Mouse (Mus musculus): ENCODE results near the gene Gse1. TPM values are rescaled to one million over a fixed set of nuclear protein-coding genes. Genes with fewer than 3 reads are reported as not detected.

Gse1 gene
- total RNA-seq, 1 experiment = 21.4 TPM

DNA sequence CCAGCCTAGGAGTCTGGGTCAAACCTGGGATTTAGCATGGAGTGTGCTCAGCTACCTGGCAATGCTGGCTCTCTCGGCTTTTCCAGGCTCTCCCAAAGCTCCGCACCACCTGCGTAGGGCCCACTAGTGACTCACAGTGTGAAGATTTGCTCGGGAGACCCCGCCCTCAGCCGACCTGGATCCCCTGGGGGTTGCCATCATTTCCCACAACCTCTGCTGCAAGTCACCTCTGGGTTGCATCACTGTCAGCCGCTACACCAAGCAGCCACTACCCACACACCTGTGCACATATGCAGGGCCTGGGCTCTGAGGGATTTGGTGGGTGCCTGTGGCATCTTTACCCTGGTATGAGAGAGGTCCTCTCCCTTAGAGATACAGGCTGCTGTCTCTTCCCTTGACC is 239.3 kb downstream of the Gse1 start:
- H3K27ac ChIP-seq (ENCODE audit: insufficient read depth, low read depth, low read length, poor library complexity, severe bottlenecking) = no peak overlapping the region
- in situ Hi-C loops (cut with MboI; ENCODE audit: low sequenced_read_pairs in 2 of 2, unreplicated experiment in 2 of 2) = no loop called here
- no peak overlapping the region for H3K9ac ChIP-seq (ENCODE audit: insufficient read depth, low read depth, low read length, poor library complexity, severe bottlenecking)
- H3K4me1 ChIP-seq (ENCODE audit: control insufficient read depth in 2 of 2, insufficient read depth in 2 of 2, low read length in 2 of 2, poor library complexity in 1 of 2) = peaks cover 3 to 37% of the 10 kb centered on the region in 2 experiments; a peak in 3 of 4 replicates
- TF ChIP-seq ZNF384 (IDR thresholded peaks at IDR 0.05; ENCODE audit: low read depth, low read length) (no peak), CHD2 (IDR thresholded peaks at IDR 0.05; ENCODE audit: low read depth, low read length) (no peak), MAFK (IDR thresholded peaks at IDR 0.05; ENCODE audit: insufficient read depth, low read depth, low read length) (no peak), HCFC1 (IDR thresholded peaks at IDR 0.05; ENCODE audit: borderline replicate concordance, insufficient read depth, low read length) (no peak), ZC3H11A (IDR thresholded peaks at IDR 0.05; ENCODE audit: borderline replicate concordance, low read depth, low read length) (no peak)
- no peaks in the 10 kb centered on the region for H3K36me3 ChIP-seq (ENCODE audit: control insufficient read depth, insufficient read depth, low read length, poor library complexity, severe bottlenecking)
- no peak for DNase-seq (ENCODE audit: low read depth, low spot score)
- H3K4me3 ChIP-seq (ENCODE audit: insufficient read depth in 1 of 2, low read depth in 1 of 2, low read length in 2 of 2, poor library complexity in 1 of 2, severe bottlenecking in 1 of 2) = no peak overlapping the region
- H3K9me3 ChIP-seq (ENCODE audit: control insufficient read depth, insufficient read depth, low read depth, low read length) = no peaks in the 10 kb centered on the region

DNA sequence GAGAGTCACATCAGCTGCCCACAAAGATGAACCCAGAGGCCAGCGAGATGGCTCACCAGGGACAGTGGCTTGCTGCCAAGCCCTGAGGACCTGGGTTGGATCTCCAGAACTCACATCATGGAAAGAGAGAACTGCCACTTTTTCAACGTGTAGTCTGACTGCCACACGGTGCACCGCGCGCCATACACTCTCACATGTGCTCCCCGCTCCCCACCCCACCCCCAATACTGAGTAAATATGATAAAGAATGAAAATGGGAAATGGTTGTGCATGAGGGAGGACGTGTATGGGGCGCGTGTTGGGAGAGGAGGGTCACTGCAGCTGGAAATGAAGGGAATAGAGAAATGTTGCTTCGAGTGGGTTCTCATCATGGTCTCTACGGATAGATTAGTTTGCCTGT is 241.9 kb downstream of the Gse1 start:
- H3K4me1 ChIP-seq (ENCODE audit: control insufficient read depth in 2 of 2, insufficient read depth in 2 of 2, low read length in 2 of 2, poor library complexity in 1 of 2) = peaks cover 7 to 37% of the 10 kb centered on the region in 2 experiments; a peak in 3 of 4 replicates

DNA sequence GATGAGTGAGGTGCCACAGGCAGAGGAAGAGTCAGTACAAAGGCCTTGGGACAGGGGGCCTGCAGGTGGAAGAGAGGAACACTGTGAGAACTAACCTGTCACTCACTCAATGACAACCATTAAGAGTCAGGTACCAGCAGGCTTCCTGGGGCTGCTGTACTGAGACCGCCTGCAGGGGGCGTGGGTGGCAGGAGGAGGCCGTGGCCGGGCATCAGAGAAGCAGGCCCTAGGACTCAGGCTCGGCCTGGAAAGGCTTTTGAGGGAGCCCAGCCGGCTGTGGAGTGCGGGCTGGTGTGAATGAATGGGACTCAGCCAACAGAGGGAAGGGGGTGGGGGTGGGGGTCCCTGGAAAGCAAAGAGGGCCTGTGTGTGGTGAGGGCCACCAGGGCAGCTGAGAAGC is 242.9 kb downstream of the Gse1 start:
- Histone ChIP-seq H3K4me1 (ENCODE audit: control insufficient read depth in 2 of 2, insufficient read depth in 2 of 2, low read length in 2 of 2, poor library complexity in 1 of 2) (peaks cover 7 to 27% of the 10 kb centered on the region in 2 experiments; a peak in 3 of 4 replicates), H3K9ac (ENCODE audit: insufficient read depth, low read depth, low read length, poor library complexity, severe bottlenecking) (no peak overlapping the region), H3K27ac (ENCODE audit: insufficient read depth, low read depth, low read length, poor library complexity, severe bottlenecking) (no peak overlapping the region), H3K36me3 (ENCODE audit: control insufficient read depth, insufficient read depth, low read length, poor library complexity, severe bottlenecking) (no peaks in the 10 kb centered on the region), H3K4me3 (ENCODE audit: insufficient read depth in 1 of 2, low read depth in 1 of 2, low read length in 2 of 2, poor library complexity in 1 of 2, severe bottlenecking in 1 of 2) (no peak overlapping the region), H3K9me3 (ENCODE audit: control insufficient read depth, insufficient read depth, low read depth, low read length) (no peaks in the 10 kb centered on the region)
- in situ Hi-C loops (cut with MboI; ENCODE audit: low sequenced_read_pairs in 2 of 2, unreplicated experiment in 2 of 2) = no loop called here
- no peak for DNase-seq (ENCODE audit: low read depth, low spot score)
- TF ChIP-seq ZNF384 (IDR thresholded peaks at IDR 0.05; ENCODE audit: low read depth, low read length) = no peak
- TF ChIP-seq HCFC1 (IDR thresholded peaks at IDR 0.05; ENCODE audit: borderline replicate concordance, insufficient read depth, low read length) = no peak
- TF ChIP-seq CHD2 (IDR thresholded peaks at IDR 0.05; ENCODE audit: low read depth, low read length) = no peak
- no peak for TF ChIP-seq MAFK (IDR thresholded peaks at IDR 0.05; ENCODE audit: insufficient read depth, low read depth, low read length)
- TF ChIP-seq ZC3H11A (IDR thresholded peaks at IDR 0.05; ENCODE audit: borderline replicate concordance, low read depth, low read length) = no peak

More for the DNA sequence above, 241.9 kb downstream of the Gse1 start:
- H3K27ac ChIP-seq (ENCODE audit: insufficient read depth, low read depth, low read length, poor library complexity, severe bottlenecking) = no peak overlapping the region
- DNase-seq (ENCODE audit: low read depth, low spot score) = no peak
- H3K36me3 ChIP-seq (ENCODE audit: control insufficient read depth, insufficient read depth, low read length, poor library complexity, severe bottlenecking) = no peaks in the 10 kb centered on the region
- no peak overlapping the region for H3K4me3 ChIP-seq (ENCODE audit: insufficient read depth in 1 of 2, low read depth in 1 of 2, low read length in 2 of 2, poor library complexity in 1 of 2, severe bottlenecking in 1 of 2)
- in situ Hi-C loops (cut with MboI; ENCODE audit: low sequenced_read_pairs in 2 of 2, unreplicated experiment in 2 of 2) = no loop called here
- no peak overlapping the region for H3K9ac ChIP-seq (ENCODE audit: insufficient read depth, low read depth, low read length, poor library complexity, severe bottlenecking)
- H3K9me3 ChIP-seq (ENCODE audit: control insufficient read depth, insufficient read depth, low read depth, low read length) = no peaks in the 10 kb centered on the region
- no peak for TF ChIP-seq ZC3H11A (IDR thresholded peaks at IDR 0.05; ENCODE audit: borderline replicate concordance, low read depth, low read length)
- no peak for TF ChIP-seq MAFK (IDR thresholded peaks at IDR 0.05; ENCODE audit: insufficient read depth, low read depth, low read length)
- TF ChIP-seq HCFC1 (IDR thresholded peaks at IDR 0.05; ENCODE audit: borderline replicate concordance, insufficient read depth, low read length) = no peak
- TF ChIP-seq ZNF384 (IDR thresholded peaks at IDR 0.05; ENCODE audit: low read depth, low read length) = no peak
- no peak for TF ChIP-seq CHD2 (IDR thresholded peaks at IDR 0.05; ENCODE audit: low read depth, low read length)

DNA sequence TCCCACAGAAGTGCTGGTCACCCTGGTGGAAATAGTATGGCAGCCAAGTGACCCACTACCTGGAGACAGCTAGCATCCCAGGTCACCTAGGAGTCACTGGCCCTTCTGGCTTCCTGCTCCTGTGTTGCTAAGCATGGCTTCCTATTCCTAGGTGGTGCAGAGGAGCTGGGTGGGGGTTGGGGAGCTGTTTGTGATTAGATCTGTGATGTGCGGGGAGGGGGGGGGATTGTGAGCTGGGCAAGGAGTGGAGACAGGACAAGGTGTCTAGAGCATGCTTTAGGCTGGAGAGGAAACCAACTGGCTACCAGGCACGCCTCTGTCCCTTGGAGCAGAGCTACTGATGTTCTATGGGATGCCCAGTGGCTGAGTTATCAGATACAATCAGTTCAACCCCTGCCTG is 243.5 kb downstream of the Gse1 start:
- H3K27ac ChIP-seq (ENCODE audit: insufficient read depth, low read depth, low read length, poor library complexity, severe bottlenecking) = no peak overlapping the region
- H3K36me3 ChIP-seq (ENCODE audit: control insufficient read depth, insufficient read depth, low read length, poor library complexity, severe bottlenecking) = no peaks in the 10 kb centered on the region
- DNase-seq (ENCODE audit: low read depth, low spot score) = no peak
- peaks cover 7 to 23% of the 10 kb centered on the region in 2 experiments; a peak in 3 of 4 replicates for H3K4me1 ChIP-seq (ENCODE audit: control insufficient read depth in 2 of 2, insufficient read depth in 2 of 2, low read length in 2 of 2, poor library complexity in 1 of 2)
- H3K9ac ChIP-seq (ENCODE audit: insufficient read depth, low read depth, low read length, poor library complexity, severe bottlenecking) = no peak overlapping the region
- no peak for TF ChIP-seq HCFC1 (IDR thresholded peaks at IDR 0.05; ENCODE audit: borderline replicate concordance, insufficient read depth, low read length)
- no peak for TF ChIP-seq ZNF384 (IDR thresholded peaks at IDR 0.05; ENCODE audit: low read depth, low read length)
- no peak for TF ChIP-seq ZC3H11A (IDR thresholded peaks at IDR 0.05; ENCODE audit: borderline replicate concordance, low read depth, low read length)
- in situ Hi-C loops (cut with MboI; ENCODE audit: low sequenced_read_pairs in 2 of 2, unreplicated experiment in 2 of 2) = no loop called here
- H3K4me3 ChIP-seq (ENCODE audit: insufficient read depth in 1 of 2, low read depth in 1 of 2, low read length in 2 of 2, poor library complexity in 1 of 2, severe bottlenecking in 1 of 2) = no peak overlapping the region; a peak in 1 of 4 replicates
- H3K9me3 ChIP-seq (ENCODE audit: control insufficient read depth, insufficient read depth, low read depth, low read length) = no peaks in the 10 kb centered on the region

DNA sequence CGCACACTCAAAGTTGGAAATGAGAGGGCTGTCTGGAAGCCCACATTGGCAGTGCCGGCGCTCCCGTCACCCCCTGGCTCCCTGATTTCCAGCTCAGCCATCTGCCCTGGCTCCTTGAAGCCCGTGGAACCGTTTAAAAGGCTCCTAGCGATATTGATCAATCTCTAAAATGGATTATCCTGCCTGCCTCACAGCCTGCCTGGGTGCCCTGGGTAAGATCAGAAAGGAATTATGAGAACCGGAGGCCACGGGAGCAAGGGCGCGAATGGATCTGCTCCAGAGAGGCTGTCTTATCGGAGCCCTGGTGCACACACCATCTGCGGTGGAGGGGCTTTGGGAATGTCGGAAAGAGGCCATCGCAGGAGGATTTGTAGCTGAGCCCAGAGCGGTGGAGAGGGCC is 244.0 kb downstream of the Gse1 start:
- DNase-seq (ENCODE audit: low read depth, low spot score) = no peak
- peaks cover 7 to 20% of the 10 kb centered on the region in 2 experiments; a peak in 3 of 4 replicates for H3K4me1 ChIP-seq (ENCODE audit: control insufficient read depth in 2 of 2, insufficient read depth in 2 of 2, low read length in 2 of 2, poor library complexity in 1 of 2)
- H3K9ac ChIP-seq (ENCODE audit: insufficient read depth, low read depth, low read length, poor library complexity, severe bottlenecking) = peak overlapping the region; percentile 21; the same call in 1 of the 2 replicates
- in situ Hi-C loops (cut with MboI; ENCODE audit: low sequenced_read_pairs in 2 of 2, unreplicated experiment in 2 of 2) = no loop called here
- H3K9me3 ChIP-seq (ENCODE audit: control insufficient read depth, insufficient read depth, low read depth, low read length) = no peaks in the 10 kb centered on the region
- no peaks in the 10 kb centered on the region for H3K36me3 ChIP-seq (ENCODE audit: control insufficient read depth, insufficient read depth, low read length, poor library complexity, severe bottlenecking)
- TF ChIP-seq ZC3H11A (IDR thresholded peaks at IDR 0.05; ENCODE audit: borderline replicate concordance, low read depth, low read length) (no peak), CHD2 (IDR thresholded peaks at IDR 0.05; ENCODE audit: low read depth, low read length) (no peak), HCFC1 (IDR thresholded peaks at IDR 0.05; ENCODE audit: borderline replicate concordance, insufficient read depth, low read length) (no peak), MAFK (IDR thresholded peaks at IDR 0.05; ENCODE audit: insufficient read depth, low read depth, low read length) (no peak), ZNF384 (IDR thresholded peaks at IDR 0.05; ENCODE audit: low read depth, low read length) (no peak)
- H3K4me3 ChIP-seq (ENCODE audit: insufficient read depth in 1 of 2, low read depth in 1 of 2, low read length in 2 of 2, poor library complexity in 1 of 2, severe bottlenecking in 1 of 2) = peak overlapping the region; percentile 34 to 46
- H3K27ac ChIP-seq (ENCODE audit: insufficient read depth, low read depth, low read length, poor library complexity, severe bottlenecking) = no peak overlapping the region
